Mouse (Mus musculus) urinary bladder, postnatal 14 days (tissue): ENCODE data around the gene Cpm.
"Not testable (repeated sequence)": the region's sequence is repeated elsewhere in the genome, so short reads cannot be mapped to it uniquely, and the experiment has no call there.

Source experiments
- DNase-seq: peaks from one replicate; pipeline ENCODE4 v3.0.0; 2021; ENCODE audit warnings: low spot score

Gene Cpm

GRCm38 (mm10) chr10:117690101-117690352 lies 60.7 kb downstream of the Cpm start:
- DNase-seq = no peak

GRCm38 (mm10) chr10:117690770-117691296 lies 61.5 kb downstream of the Cpm start:
- no peak for DNase-seq

GRCm38 (mm10) chr10:117691389-117691968 lies 62.2 kb downstream of the Cpm start:
- DNase-seq = no peak

GRCm38 (mm10) chr10:117692173-117692572 lies 62.9 kb downstream of the Cpm start:
- DNase-seq = no peak

GRCm38 (mm10) chr10:117692953-117693352 lies 63.7 kb downstream of the Cpm start:
- DNase-seq = no peak

- DNase-seq = no peak
These were observed 65.1 kb downstream of the Cpm start for GRCm38 (mm10) chr10:117694255-117694953.

GRCm38 (mm10) chr10:117695027-117695426 lies 65.7 kb downstream of the Cpm start:
- DNase-seq = no peak

GRCm38 (mm10) chr10:117695605-117696004 lies 66.3 kb downstream of the Cpm start:
- DNase-seq = no peak

- no peak for DNase-seq
These were observed 66.9 kb downstream of the Cpm start for GRCm38 (mm10) chr10:117696021-117696826.

GRCm38 (mm10) chr10:117696827-117697560 lies 67.7 kb downstream of the Cpm start:
- no peak for DNase-seq

GRCm38 (mm10) chr10:117697561-117698115 lies 68.3 kb downstream of the Cpm start:
- DNase-seq = no peak

GRCm38 (mm10) chr10:117698313-117699138 lies 69.2 kb downstream of the Cpm start:
- no peak for DNase-seq

- no peak for DNase-seq
These were observed 70.6 kb downstream of the Cpm start for GRCm38 (mm10) chr10:117699914-117700313.

GRCm38 (mm10) chr10:117700450-117700849 lies 71.2 kb downstream of the Cpm start:
- DNase-seq = no peak

GRCm38 (mm10) chr10:117701034-117701829 lies 71.9 kb downstream of the Cpm start:
- DNase-seq = no peak

GRCm38 (mm10) chr10:117702024-117702833 lies 72.9 kb downstream of the Cpm start:
- no peak for DNase-seq

- no peak for DNase-seq
These were observed 74.2 kb downstream of the Cpm start for GRCm38 (mm10) chr10:117703506-117703905.

- DNase-seq = not testable (repeated sequence)
These were observed 75.1 kb downstream of the Cpm start for GRCm38 (mm10) chr10:117704314-117704963.

GRCm38 (mm10) chr10:117704964-117705335 lies 75.7 kb downstream of the Cpm start:
- no peak for DNase-seq
